Mouse (Mus musculus): ENCODE measurements around the gene G3bp2.
A peak's percentile ranks its signal among the peaks of the same experiment; 100 is the strongest.

DNA sequence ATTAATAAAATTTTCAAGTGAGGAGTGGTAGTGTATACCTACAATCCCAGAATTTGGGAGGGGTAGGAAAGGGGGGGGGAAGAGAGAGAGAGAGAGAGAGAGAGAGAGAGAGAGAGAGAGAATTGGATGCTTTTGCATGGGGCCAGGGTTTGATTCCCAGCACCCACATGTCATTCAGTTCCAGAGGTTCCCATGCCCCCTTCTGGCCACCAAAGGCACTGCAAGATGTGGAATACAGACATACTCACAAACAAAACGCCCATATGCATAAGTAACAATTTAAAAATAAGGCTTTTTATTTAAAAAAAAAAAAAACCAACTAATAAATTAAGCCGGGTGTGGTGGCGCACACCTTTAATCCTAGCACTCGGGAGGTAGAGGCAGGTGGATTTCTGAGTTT, 48.6 kb upstream of the G3bp2 start:
- TF ChIP-seq CTCF (IDR thresholded peaks at IDR 0.05; ENCODE audit: low read depth) (peak; percentile 44), EP300 (IDR thresholded peaks at IDR 0.05; ENCODE audit: low read depth) (no peak)
